Mouse (Mus musculus): ENCODE results near the gene Acox3. TPM values are rescaled to one million over a fixed set of nuclear protein-coding genes. Genes with fewer than 3 reads are reported as not detected.

The Acox3 gene
- 155 to 166 TPM (median 162 TPM) in 4 replicates for total RNA-seq (2023; ENCODE audit: inconsistent age)

GRCm38 (mm10) chr5:35582445-35583220 is at the start of gene Acox3:
TSS of gene Acox3 (plus strand) at chr5:35583040.

GRCm38 (mm10) chr5:35574653-35575599 is 7.9 kb upstream of the Acox3 start, which contains the start of gene Trmt44:
TSS of gene Trmt44 (minus strand) at chr5:35575070.

Other genes with a start within 250 kb of the Acox3 start
- gene Hmx1, start 193.9 kb upstream of the Acox3 start, total RNA-seq (2023; ENCODE audit: inconsistent age): not detected in 4 replicates
- gene Cpz, start 57.3 kb upstream of the Acox3 start, total RNA-seq (2023; ENCODE audit: inconsistent age): not detected in 4 replicates
- 12.3 to 14.6 TPM (median 12.6 TPM) in 4 replicates for gene Trmt44, start 8.0 kb upstream of the Acox3 start, total RNA-seq (2023; ENCODE audit: inconsistent age)
- 0.57 to 0.80 TPM in 2 of 4 replicates, not detected in the others for gene Htra3, start 96.7 kb downstream of the Acox3 start, total RNA-seq (2023; ENCODE audit: inconsistent age)
- gene Sh3tc1, start 156.9 kb downstream of the Acox3 start, total RNA-seq (2023; ENCODE audit: inconsistent age): 27.0 to 34.7 TPM (median 30.3 TPM) in 4 replicates
- 0.39 to 0.75 TPM (median 0.69 TPM) in 3 of 4 replicates, not detected in the other for gene Ablim2, start 174.8 kb downstream of the Acox3 start, total RNA-seq (2023; ENCODE audit: inconsistent age)

Data from B cell, adult (primary cell).